ENCODE assay signal across 19 mouse cellular contexts in the genomic region with DNA sequence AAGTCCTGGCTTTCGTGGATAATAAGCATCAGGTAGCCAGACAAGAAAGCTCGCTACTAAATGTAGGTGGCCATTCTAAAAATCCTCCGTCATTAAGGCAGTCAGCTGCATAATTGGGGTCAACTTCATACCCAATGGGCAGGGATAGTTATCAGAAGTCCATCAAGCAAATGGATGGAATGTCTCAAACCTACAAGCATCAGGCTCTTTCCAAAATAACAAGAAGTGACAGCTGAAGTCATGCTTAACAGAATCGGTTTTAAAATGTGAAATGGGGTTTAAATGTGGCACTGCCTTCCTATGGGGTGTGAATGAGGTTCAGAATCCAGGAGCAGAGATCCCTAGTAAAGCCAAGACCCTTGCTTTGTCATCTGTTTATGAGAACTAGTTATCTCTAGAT.
DNase-seq lines count a peak whose midpoint lies in the region; ATAC-seq and TF ChIP-seq lines count a peak whose summit lies in the region.
"Had no signal": no experiment of that assay in that cellular context is flagged by ENCODE, and none has a peak within 500 bp of the region (broad histone marks: within the 10 kb centered on the region; RNA-seq: fewer than 3 reads in every experiment).

No protein-coding gene starts in this region.

- H3K36me3 ChIP-seq in hindbrain, postnatal 0 days (ENCODE audit: insufficient read depth, low read length), result no peaks in the 10 kb centered on the region
- no peaks in the 10 kb centered on the region for H3K36me3 ChIP-seq in hindbrain, embryonic 12.5 days
- H3K36me3 ChIP-seq in neural tube, embryonic 13.5 days, result no peaks in the 10 kb centered on the region
- H3K36me3 ChIP-seq in liver, postnatal 0 days (replicated peaks; ENCODE audit: insufficient read depth, low read length), result no peaks in the 10 kb centered on the region
- H3K36me3 ChIP-seq: embryonic facial prominence, embryonic 12.5 days; embryonic facial prominence, embryonic 15.5 days; intestine, embryonic 15.5 days had no signal

- H3K9me3 ChIP-seq in hindbrain, postnatal 0 days (ENCODE audit: low read length), result no peaks in the 10 kb centered on the region
- no peaks in the 10 kb centered on the region for H3K9me3 ChIP-seq in hindbrain, embryonic 12.5 days (replicated peaks)
- no peaks in the 10 kb centered on the region for H3K9me3 ChIP-seq in neural tube, embryonic 13.5 days
- no peaks in the 10 kb centered on the region for H3K9me3 ChIP-seq in liver, postnatal 0 days (ENCODE audit: low read length)
- H3K9me3 ChIP-seq: embryonic facial prominence, embryonic 12.5 days; embryonic facial prominence, embryonic 15.5 days; intestine, embryonic 15.5 days had no signal

- peak; percentile 29 for DNase-seq in hindbrain, postnatal 0 days (ENCODE audit: low spot score)
- no peak for DNase-seq in neural tube, embryonic 10.5 days (ENCODE audit: extremely low spot score, low spot score)
- DNase-seq in retina, embryonic 14.5 days (ENCODE audit: low spot score), result peak; percentile 65
- DNase-seq in liver, postnatal 0 days, result no peak
- DNase-seq: adrenal gland, adult 8-10 months; adrenal gland, postnatal 36 days; cerebellum, adult 11 months; cerebellum, adult 9-11 months; gastrocnemius, adult 2 months; gastrocnemius, postnatal 14 days had no signal

- no peak for TF ChIP-seq CTCF in hindbrain, postnatal 0 days (IDR thresholded peaks at IDR 0.05; ENCODE audit: low read depth)
- TF ChIP-seq CTCF in liver, postnatal 0 days (IDR thresholded peaks at IDR 0.05; ENCODE audit: low read depth), result no peak

- no peaks in the 10 kb centered on the region for H3K27me3 ChIP-seq in hindbrain, postnatal 0 days (ENCODE audit: insufficient read depth, low read length)
- no peaks in the 10 kb centered on the region for H3K27me3 ChIP-seq in hindbrain, embryonic 12.5 days
- no peaks in the 10 kb centered on the region for H3K27me3 ChIP-seq in neural tube, embryonic 13.5 days
- H3K27me3 ChIP-seq in liver, postnatal 0 days (ENCODE audit: insufficient read depth, low read length), result no peaks in the 10 kb centered on the region
- H3K27me3 ChIP-seq: embryonic facial prominence, embryonic 12.5 days; embryonic facial prominence, embryonic 15.5 days; intestine, embryonic 15.5 days had no signal

- no peak overlapping the region for H3K4me3 ChIP-seq in hindbrain, postnatal 0 days (ENCODE audit: low read length)
- no peak overlapping the region for H3K4me3 ChIP-seq in hindbrain, embryonic 12.5 days
- no peak overlapping the region for H3K4me3 ChIP-seq in neural tube, embryonic 13.5 days
- no peak overlapping the region for H3K4me3 ChIP-seq in liver, postnatal 0 days (ENCODE audit: low read depth, low read length)
- H3K4me3 ChIP-seq: embryonic facial prominence, embryonic 12.5 days; embryonic facial prominence, embryonic 15.5 days; gastrocnemius, adult 2 months; intestine, embryonic 15.5 days had no signal

- TF ChIP-seq EP300 in liver, postnatal 0 days (IDR thresholded peaks at IDR 0.05; ENCODE audit: low read depth), result no peak

- peaks cover 18% of the 10 kb centered on the region; the same call in 1 of the 2 replicates for H3K4me1 ChIP-seq in hindbrain, postnatal 0 days (ENCODE audit: insufficient read depth, low read length)
- 0 out of 2 replicates have a peak, but pooled peaks cover 2% of the 10 kb centered on the region for H3K4me1 ChIP-seq in hindbrain, embryonic 12.5 days
- peaks cover 24% of the 10 kb centered on the region for H3K4me1 ChIP-seq in neural tube, embryonic 13.5 days (replicated peaks)
- no peaks in the 10 kb centered on the region for H3K4me1 ChIP-seq in liver, postnatal 0 days (ENCODE audit: insufficient read depth)
- H3K4me1 ChIP-seq: embryonic facial prominence, embryonic 12.5 days; embryonic facial prominence, embryonic 15.5 days; intestine, embryonic 15.5 days had no signal

- 0 out of 2 replicates have a peak overlapping the region, but pooled peaks have one; percentile 25 for H3K4me2 ChIP-seq in hindbrain, postnatal 0 days (ENCODE audit: low read depth, low read length)
- no peak overlapping the region for H3K4me2 ChIP-seq in hindbrain, embryonic 12.5 days (replicated peaks)
- 0 out of 2 replicates have a peak overlapping the region, but pooled peaks have one; percentile 8 for H3K4me2 ChIP-seq in neural tube, embryonic 13.5 days
- no peak overlapping the region for H3K4me2 ChIP-seq in liver, postnatal 0 days (ENCODE audit: low read depth, low read length)
- H3K4me2 ChIP-seq: embryonic facial prominence, embryonic 12.5 days; embryonic facial prominence, embryonic 15.5 days; intestine, embryonic 15.5 days had no signal

- ATAC-seq in hindbrain, postnatal 0 days, result no peak; the same call in 1 of the 2 replicates
- ATAC-seq in hindbrain, embryonic 12.5 days (ENCODE audit: low FRiP score), result no peak
- no peak for ATAC-seq in neural tube, embryonic 13.5 days (ENCODE audit: low read depth)
- ATAC-seq in liver, postnatal 0 days, result no peak
- ATAC-seq: activated CD4-positive, CD25-positive, alpha-beta regulatory T cell, adult 4 months; CD4-positive, CD25-positive, alpha-beta regulatory T cell, adult 4 months; forebrain, embryonic 14.5 days; intestine, embryonic 15.5 days had no signal

- no peak overlapping the region for H3K9ac ChIP-seq in hindbrain, postnatal 0 days (replicated peaks; ENCODE audit: low read length)
- H3K9ac ChIP-seq in hindbrain, embryonic 12.5 days, result no peak overlapping the region
- H3K9ac ChIP-seq in neural tube, embryonic 13.5 days, result no peak overlapping the region
- no peak overlapping the region for H3K9ac ChIP-seq in liver, postnatal 0 days (replicated peaks)
- H3K9ac ChIP-seq: embryonic facial prominence, embryonic 12.5 days; embryonic facial prominence, embryonic 15.5 days; forebrain, postnatal 0 days; intestine, embryonic 15.5 days had no signal

- 0 out of 2 replicates have a peak overlapping the region, but pooled peaks have one; percentile 72 for H3K27ac ChIP-seq in hindbrain, postnatal 0 days
- no peak overlapping the region for H3K27ac ChIP-seq in hindbrain, embryonic 12.5 days
- H3K27ac ChIP-seq in neural tube, embryonic 13.5 days (replicated peaks), result peak overlapping the region; percentile 52; the same call in 1 of the 2 replicates
- H3K27ac ChIP-seq in liver, postnatal 0 days (ENCODE audit: low read depth), result no peak overlapping the region
- H3K27ac ChIP-seq: embryonic facial prominence, embryonic 12.5 days; embryonic facial prominence, embryonic 15.5 days; intestine, embryonic 15.5 days had no signal

- 62% methylated on average over 4 of the region's 4 CpGs for WGBS in hindbrain, postnatal 0 days
- 81% methylated on average over 4 of the region's 4 CpGs for WGBS in hindbrain, embryonic 12.5 days
- WGBS in neural tube, embryonic 13.5 days, result 88% methylated on average over 4 of the region's 4 CpGs
- 80% methylated on average over 4 of the region's 4 CpGs for WGBS in liver, postnatal 0 days (ENCODE audit: insufficient replicate concordance)

Comparison
In these comparisons a context has a peak if more than half of its experiments do, and no peak if none do; other contexts are left out.
1. H3K27ac ChIP-seq: peak in hindbrain, postnatal 0 days (single experiment) and neural tube, embryonic 13.5 days (single experiment); none in hindbrain, embryonic 12.5 days (single experiment) and liver, postnatal 0 days (single experiment).
2. H3K4me2 ChIP-seq: peak in hindbrain, postnatal 0 days (single experiment) and neural tube, embryonic 13.5 days (single experiment); none in hindbrain, embryonic 12.5 days (single experiment) and liver, postnatal 0 days (single experiment).
3. DNase-seq: peak in hindbrain, postnatal 0 days (single experiment) and retina, embryonic 14.5 days (single experiment); none in neural tube, embryonic 10.5 days (single experiment) and liver, postnatal 0 days (single experiment).